Mouse (Mus musculus): ENCODE data around the gene C130074G19Rik. TPM values are rescaled to one million over a fixed set of nuclear protein-coding genes. Genes with fewer than 3 reads are reported as not detected.

C130074G19Rik gene
- polyA plus RNA-seq, 1 experiment from 2014 or later: 0.96 TPM

DNA sequence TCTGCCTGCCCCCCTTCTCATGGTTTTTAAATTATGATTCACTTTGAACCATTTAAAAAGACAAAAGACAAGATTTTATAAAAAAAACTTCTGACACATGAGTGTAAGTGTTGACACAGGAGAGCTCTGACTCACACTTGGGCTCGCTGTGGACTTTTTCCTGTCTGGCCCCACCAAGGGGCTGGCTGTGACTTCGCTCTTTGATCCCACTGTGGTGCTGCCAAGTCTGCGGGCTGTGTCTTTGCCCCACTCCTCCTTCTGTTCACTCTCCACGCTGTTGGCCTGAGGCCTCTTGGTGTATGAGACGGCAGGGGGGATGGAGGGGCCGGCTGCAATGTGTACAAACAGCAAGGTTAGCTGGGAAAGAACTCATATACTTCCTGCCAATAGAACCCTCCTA lies 28.8 kb upstream of the C130074G19Rik start:
- Histone ChIP-seq H3K9ac (ENCODE audit: low read depth, low read length) (no peak overlapping the region), H3K4me2 (replicated peaks; ENCODE audit: low read depth, low read length) (no peak overlapping the region), H3K4me3 (ENCODE audit: low read depth, low read length) (no peak overlapping the region), H3K4me1 (replicated peaks; ENCODE audit: control insufficient read depth, insufficient read depth, low read length) (no peaks in the 10 kb centered on the region), H3K9me3 (ENCODE audit: control insufficient read depth, low read length) (no peaks in the 10 kb centered on the region), H3K27me3 (ENCODE audit: control insufficient read depth, insufficient read depth, low read length) (no peaks in the 10 kb centered on the region), H3K27ac (ENCODE audit: low read depth, low read length) (no peak overlapping the region), H3K36me3 (ENCODE audit: control insufficient read depth, insufficient read depth, low read length) (no peaks in the 10 kb centered on the region)
- DNase-seq (ENCODE audit: low spot score) (no peak), ATAC-seq (ENCODE audit: low FRiP score) (no peak)
- 74% methylated on average over 6 of the region's 6 CpGs for WGBS

DNA sequence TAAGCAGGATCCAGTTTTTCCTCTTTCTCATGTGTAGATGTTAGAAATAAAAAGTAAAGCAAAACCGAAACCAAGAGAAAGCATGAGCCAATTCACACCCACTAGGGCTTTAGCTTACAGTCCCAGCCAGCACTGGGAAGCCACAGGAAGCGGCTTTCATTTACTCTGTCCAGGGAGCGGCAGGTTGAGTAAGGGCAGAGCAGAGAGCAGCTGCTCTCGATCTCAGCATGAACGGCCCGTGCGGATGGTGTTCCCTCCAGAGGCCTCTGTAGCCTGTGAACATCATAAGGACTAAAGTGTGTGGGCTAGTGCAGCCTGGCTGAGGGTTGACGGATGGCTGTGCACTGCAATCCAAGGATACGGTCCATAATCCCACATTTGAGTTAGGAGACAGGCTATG lies 25.5 kb upstream of the C130074G19Rik start:
- no peak for DNase-seq (ENCODE audit: low spot score)
- WGBS: 72% methylated on average over 9 of the region's 9 CpGs
- no peaks in the 10 kb centered on the region for H3K36me3 ChIP-seq (ENCODE audit: control insufficient read depth, insufficient read depth, low read length)
- H3K4me2 ChIP-seq (replicated peaks; ENCODE audit: low read depth, low read length): no peak overlapping the region
- H3K27me3 ChIP-seq (ENCODE audit: control insufficient read depth, insufficient read depth, low read length): no peaks in the 10 kb centered on the region
- no peak for ATAC-seq (ENCODE audit: low FRiP score)
- H3K4me3 ChIP-seq (ENCODE audit: low read depth, low read length): no peak overlapping the region
- no peak overlapping the region for H3K27ac ChIP-seq (ENCODE audit: low read depth, low read length)
- peaks cover 2% of the 10 kb centered on the region; the same call in 1 of the 2 replicates for H3K4me1 ChIP-seq (replicated peaks; ENCODE audit: control insufficient read depth, insufficient read depth, low read length)
- H3K9ac ChIP-seq (ENCODE audit: low read depth, low read length): no peak overlapping the region
- H3K9me3 ChIP-seq (ENCODE audit: control insufficient read depth, low read length): no peaks in the 10 kb centered on the region

DNA sequence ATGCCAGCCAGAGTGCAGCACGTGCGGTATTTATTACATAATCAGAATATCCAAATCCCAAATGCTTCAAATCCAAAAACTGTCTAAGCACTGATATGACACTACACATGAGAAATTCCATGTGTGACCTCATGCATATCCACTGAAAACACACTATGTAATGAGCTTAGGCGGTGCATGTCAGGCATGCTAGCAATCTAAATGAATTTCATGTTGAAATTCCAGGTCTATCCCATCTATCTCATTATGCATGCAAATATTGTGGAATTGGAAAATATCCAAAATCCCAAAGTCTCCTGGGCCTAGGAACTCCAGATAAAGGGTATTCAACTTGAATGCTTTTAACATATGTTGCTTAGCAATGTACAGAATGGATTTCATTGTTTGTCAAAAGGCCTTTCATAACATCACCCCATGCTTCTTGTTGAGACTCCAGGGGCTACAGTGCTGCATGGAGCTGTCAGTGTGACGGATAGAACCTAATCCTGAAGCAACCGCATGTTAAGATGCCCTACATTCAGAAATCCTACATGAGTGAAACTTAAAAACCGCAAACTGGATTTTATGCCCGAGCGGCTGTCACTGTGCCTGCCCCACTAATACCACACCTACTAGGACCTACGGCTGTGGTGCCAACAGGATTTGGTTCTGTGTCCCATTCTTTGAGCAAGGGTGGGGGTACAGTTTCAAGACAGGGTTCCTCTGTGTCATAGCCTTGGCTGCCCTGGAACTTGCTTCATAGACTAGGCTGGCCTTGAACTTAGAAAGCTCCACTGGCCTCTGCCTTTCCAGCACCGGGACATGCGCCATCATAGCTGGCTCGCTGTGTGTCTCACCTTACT lies 23.1 kb upstream of the C130074G19Rik start:
- ATAC-seq (ENCODE audit: low FRiP score) (peak; percentile 59), DNase-seq (ENCODE audit: low spot score) (peak; percentile 25)
- H3K27ac ChIP-seq (ENCODE audit: low read depth, low read length): no peak overlapping the region
- WGBS: 78% methylated on average over 12 of the region's 12 CpGs
- no peaks in the 10 kb centered on the region for H3K27me3 ChIP-seq (ENCODE audit: control insufficient read depth, insufficient read depth, low read length)
- H3K9me3 ChIP-seq (ENCODE audit: control insufficient read depth, low read length): no peaks in the 10 kb centered on the region
- no peak overlapping the region for H3K4me2 ChIP-seq (replicated peaks; ENCODE audit: low read depth, low read length)
- H3K36me3 ChIP-seq (ENCODE audit: control insufficient read depth, insufficient read depth, low read length): no peaks in the 10 kb centered on the region
- H3K4me3 ChIP-seq (ENCODE audit: low read depth, low read length): no peak overlapping the region
- H3K9ac ChIP-seq (ENCODE audit: low read depth, low read length): no peak overlapping the region
- H3K4me1 ChIP-seq (replicated peaks; ENCODE audit: control insufficient read depth, insufficient read depth, low read length): peaks cover 4% of the 10 kb centered on the region; the same call in 1 of the 2 replicates

DNA sequence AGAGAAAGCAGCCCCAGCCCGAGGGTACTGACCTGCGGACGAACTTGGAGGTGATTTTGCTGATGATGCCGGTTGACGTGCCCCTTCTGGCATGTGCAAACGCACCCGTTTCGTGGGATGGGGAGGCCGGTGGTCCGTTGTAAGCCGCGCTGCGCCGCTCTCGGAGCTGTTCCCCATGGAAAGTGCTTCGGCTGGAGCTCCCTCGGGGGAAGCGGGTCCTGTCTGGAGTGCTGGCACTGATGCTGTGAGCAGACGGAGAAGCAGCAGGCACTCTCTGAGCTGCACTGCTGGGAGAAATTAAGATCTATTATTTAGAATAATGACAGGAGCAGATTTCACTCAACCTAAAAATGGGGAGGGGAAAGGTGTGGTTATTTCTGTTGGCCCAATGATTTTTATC lies 22.4 kb upstream of the C130074G19Rik start:
- H3K9me3 ChIP-seq (ENCODE audit: control insufficient read depth, low read length): no peaks in the 10 kb centered on the region
- ATAC-seq (ENCODE audit: low FRiP score): peak; percentile 49; the same call in 1 of the 2 replicates
- no peak for DNase-seq (ENCODE audit: low spot score)
- peaks cover 4% of the 10 kb centered on the region; the same call in 1 of the 2 replicates for H3K4me1 ChIP-seq (replicated peaks; ENCODE audit: control insufficient read depth, insufficient read depth, low read length)
- H3K4me2 ChIP-seq (replicated peaks; ENCODE audit: low read depth, low read length): no peak overlapping the region
- 70% methylated on average over 19 of the region's 19 CpGs for WGBS
- no peaks in the 10 kb centered on the region for H3K27me3 ChIP-seq (ENCODE audit: control insufficient read depth, insufficient read depth, low read length)
- no peak overlapping the region for H3K4me3 ChIP-seq (ENCODE audit: low read depth, low read length)
- H3K27ac ChIP-seq (ENCODE audit: low read depth, low read length): no peak overlapping the region
- H3K36me3 ChIP-seq (ENCODE audit: control insufficient read depth, insufficient read depth, low read length): no peaks in the 10 kb centered on the region
- no peak overlapping the region for H3K9ac ChIP-seq (ENCODE audit: low read depth, low read length)

DNA sequence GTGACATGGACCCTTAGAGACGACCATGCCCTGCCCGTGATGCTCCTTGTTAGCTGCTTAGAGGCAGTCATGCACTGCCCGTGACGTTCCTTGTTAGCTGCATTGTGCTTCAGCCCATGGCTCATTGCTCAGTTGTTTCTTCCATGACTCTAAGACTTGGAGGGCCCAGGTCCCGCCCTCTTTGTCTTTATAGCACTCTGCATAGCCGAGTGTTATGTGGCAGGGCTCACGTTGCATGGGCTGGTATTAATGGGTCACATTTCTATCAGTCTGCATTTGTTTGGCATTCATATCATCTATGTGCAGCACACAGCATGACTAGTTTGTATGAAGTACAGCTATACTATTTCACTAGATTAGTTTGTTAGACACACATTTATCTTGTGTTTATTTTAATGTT lies 20.7 kb upstream of the C130074G19Rik start:
- 49% methylated on average over 7 of the region's 7 CpGs for WGBS
- peak; percentile 45 for ATAC-seq (ENCODE audit: low FRiP score)
- no peaks in the 10 kb centered on the region for H3K36me3 ChIP-seq (ENCODE audit: control insufficient read depth, insufficient read depth, low read length)

DNA sequence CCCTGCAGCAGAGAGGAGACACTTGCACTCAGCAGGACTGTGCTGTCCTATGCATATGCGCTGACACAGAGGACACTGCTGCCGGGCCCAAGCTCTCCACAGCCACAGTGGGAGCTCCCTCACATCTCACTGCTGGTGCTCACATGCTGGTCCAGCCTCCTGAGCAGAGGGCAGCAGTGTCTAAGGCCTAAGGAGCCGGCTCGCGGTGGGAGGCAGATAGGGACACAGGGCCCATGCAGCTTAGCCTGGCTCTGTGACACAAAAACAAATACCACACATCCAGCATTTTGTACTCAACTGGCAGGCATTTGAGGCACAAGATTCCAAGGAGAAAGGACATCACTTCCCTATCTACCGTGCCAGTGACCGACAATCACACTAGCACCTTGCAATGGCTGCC lies 19.9 kb upstream of the C130074G19Rik start:
- DNase-seq (ENCODE audit: low spot score): peak; percentile 16
- Histone ChIP-seq H3K4me1 (replicated peaks; ENCODE audit: control insufficient read depth, insufficient read depth, low read length) (peaks cover 4% of the 10 kb centered on the region; the same call in 1 of the 2 replicates), H3K9ac (ENCODE audit: low read depth, low read length) (no peak overlapping the region), H3K27me3 (ENCODE audit: control insufficient read depth, insufficient read depth, low read length) (no peaks in the 10 kb centered on the region), H3K4me3 (ENCODE audit: low read depth, low read length) (no peak overlapping the region), H3K27ac (ENCODE audit: low read depth, low read length) (no peak overlapping the region), H3K36me3 (ENCODE audit: control insufficient read depth, insufficient read depth, low read length) (no peaks in the 10 kb centered on the region), H3K4me2 (replicated peaks; ENCODE audit: low read depth, low read length) (no peak overlapping the region), H3K9me3 (ENCODE audit: control insufficient read depth, low read length) (no peaks in the 10 kb centered on the region)
- WGBS: 50% methylated on average over 7 of the region's 7 CpGs
- no peak for ATAC-seq (ENCODE audit: low FRiP score)

More for the DNA sequence above, 20.7 kb upstream of the C130074G19Rik start:
- peaks cover 4% of the 10 kb centered on the region; the same call in 1 of the 2 replicates for H3K4me1 ChIP-seq (replicated peaks; ENCODE audit: control insufficient read depth, insufficient read depth, low read length)
- DNase-seq (ENCODE audit: low spot score): peak; percentile 20
- H3K27me3 ChIP-seq (ENCODE audit: control insufficient read depth, insufficient read depth, low read length): no peaks in the 10 kb centered on the region
- no peaks in the 10 kb centered on the region for H3K9me3 ChIP-seq (ENCODE audit: control insufficient read depth, low read length)
- no peak overlapping the region for H3K4me2 ChIP-seq (replicated peaks; ENCODE audit: low read depth, low read length)
- H3K27ac ChIP-seq (ENCODE audit: low read depth, low read length): no peak overlapping the region
- H3K4me3 ChIP-seq (ENCODE audit: low read depth, low read length): no peak overlapping the region
- H3K9ac ChIP-seq (ENCODE audit: low read depth, low read length): no peak overlapping the region

DNA sequence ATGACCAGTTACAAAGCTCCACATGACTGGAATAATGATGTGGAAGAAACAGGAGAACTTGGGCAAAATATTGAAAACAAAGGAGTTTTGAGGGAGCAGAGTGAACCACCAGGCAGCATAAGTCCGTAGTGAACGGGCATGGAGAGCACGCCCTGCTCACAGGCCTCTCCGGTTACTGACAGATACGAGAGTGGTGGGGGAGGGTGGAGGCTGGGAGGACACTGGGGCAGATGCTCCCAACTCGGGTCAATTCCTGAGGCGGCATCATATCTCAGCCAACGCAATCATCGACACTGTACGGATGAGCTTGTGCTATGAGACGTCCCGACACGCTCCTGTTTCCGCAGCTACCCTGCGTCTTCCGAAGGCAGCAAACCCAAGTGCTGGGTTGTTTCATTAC lies 14.3 kb upstream of the C130074G19Rik start:
- Histone ChIP-seq H3K27me3 (ENCODE audit: control insufficient read depth, insufficient read depth, low read length) (no peaks in the 10 kb centered on the region), H3K27ac (ENCODE audit: low read depth, low read length) (no peak overlapping the region), H3K36me3 (ENCODE audit: control insufficient read depth, insufficient read depth, low read length) (no peaks in the 10 kb centered on the region), H3K4me2 (replicated peaks; ENCODE audit: low read depth, low read length) (no peak overlapping the region), H3K4me1 (replicated peaks; ENCODE audit: control insufficient read depth, insufficient read depth, low read length) (no peaks in the 10 kb centered on the region), H3K9ac (ENCODE audit: low read depth, low read length) (no peak overlapping the region), H3K9me3 (ENCODE audit: control insufficient read depth, low read length) (no peaks in the 10 kb centered on the region), H3K4me3 (ENCODE audit: low read depth, low read length) (no peak overlapping the region)
- 78% methylated on average over 16 of the region's 16 CpGs for WGBS
- DNase-seq (ENCODE audit: low spot score) (no peak), ATAC-seq (ENCODE audit: low FRiP score) (no peak)

DNA sequence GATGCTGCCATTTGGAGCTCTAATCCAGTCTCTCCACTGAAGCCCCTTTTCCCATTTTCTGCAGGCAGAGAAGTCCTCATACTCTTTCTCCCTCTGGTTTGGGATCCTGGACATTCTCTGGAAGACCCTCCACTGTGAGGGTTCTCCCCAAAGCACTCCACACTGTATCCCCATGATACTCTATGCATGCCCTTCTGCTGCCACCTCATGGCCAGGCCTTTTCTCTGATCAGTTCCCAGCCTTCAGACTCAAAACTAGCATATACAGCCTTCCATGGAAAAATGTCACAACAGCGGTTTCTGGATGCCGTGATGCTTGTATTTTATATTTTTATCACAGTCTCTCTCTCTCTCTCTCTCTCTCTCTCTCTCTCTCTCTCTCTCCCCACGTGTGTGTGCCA lies 9.0 kb upstream of the C130074G19Rik start:
- DNase-seq (ENCODE audit: low spot score) (no peak), ATAC-seq (ENCODE audit: low FRiP score) (no peak)
- Histone ChIP-seq H3K4me2 (replicated peaks; ENCODE audit: low read depth, low read length) (no peak overlapping the region), H3K9ac (ENCODE audit: low read depth, low read length) (no peak overlapping the region), H3K27ac (ENCODE audit: low read depth, low read length) (no peak overlapping the region), H3K27me3 (ENCODE audit: control insufficient read depth, insufficient read depth, low read length) (no peaks in the 10 kb centered on the region), H3K4me1 (replicated peaks; ENCODE audit: control insufficient read depth, insufficient read depth, low read length) (no peaks in the 10 kb centered on the region), H3K9me3 (ENCODE audit: control insufficient read depth, low read length) (no peaks in the 10 kb centered on the region), H3K4me3 (ENCODE audit: low read depth, low read length) (no peak overlapping the region), H3K36me3 (ENCODE audit: control insufficient read depth, insufficient read depth, low read length) (no peaks in the 10 kb centered on the region)
- 85% methylated on average over 3 of the region's 3 CpGs for WGBS

DNA sequence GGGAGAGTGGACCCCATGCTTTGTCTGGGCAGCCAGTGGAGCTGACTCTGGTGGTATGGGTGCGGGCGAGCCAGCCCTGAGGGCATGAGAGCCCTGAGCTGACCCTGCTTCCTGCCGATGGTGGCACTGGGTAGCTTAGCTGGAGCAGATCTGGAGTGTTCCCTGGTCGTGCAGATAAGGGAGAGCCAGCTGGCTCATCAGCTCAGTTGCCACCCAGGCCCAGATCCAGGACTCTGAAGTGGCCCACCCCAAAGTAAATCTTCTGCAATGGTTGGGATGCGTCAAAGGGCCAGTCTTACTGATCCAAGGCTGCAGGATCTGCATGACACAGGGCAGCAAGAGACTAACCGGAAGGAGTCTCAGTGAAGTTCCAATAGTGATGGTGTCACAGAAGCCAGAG lies 6.4 kb upstream of the C130074G19Rik start:
- no peaks in the 10 kb centered on the region for H3K9me3 ChIP-seq (ENCODE audit: control insufficient read depth, low read length)
- no peak overlapping the region for H3K4me3 ChIP-seq (ENCODE audit: low read depth, low read length)
- WGBS: 87% methylated on average over 6 of the region's 6 CpGs
- no peak for DNase-seq (ENCODE audit: low spot score)
- no peak for ATAC-seq (ENCODE audit: low FRiP score)
- no peaks in the 10 kb centered on the region for H3K36me3 ChIP-seq (ENCODE audit: control insufficient read depth, insufficient read depth, low read length)
- H3K4me2 ChIP-seq (replicated peaks; ENCODE audit: low read depth, low read length): no peak overlapping the region
- no peaks in the 10 kb centered on the region for H3K27me3 ChIP-seq (ENCODE audit: control insufficient read depth, insufficient read depth, low read length)
- H3K4me1 ChIP-seq (replicated peaks; ENCODE audit: control insufficient read depth, insufficient read depth, low read length): no peaks in the 10 kb centered on the region
- H3K9ac ChIP-seq (ENCODE audit: low read depth, low read length): no peak overlapping the region
- no peak overlapping the region for H3K27ac ChIP-seq (ENCODE audit: low read depth, low read length)
